Mouse (Mus musculus) hindbrain, embryonic 13.5 days (tissue): ENCODE measurements at regions not wholly inside any gene's neighbourhood (a gene's known extent, or its start where the extent isn't known, plus 50 kb on each side); places are given as distances from the start of the nearest gene placed in this dataset.

Experiments
- ATAC-seq: fragments of 200-750 bp; cut with Nextera tagmentation; 2 replicates; pipeline ENCODE4 v1.8.0; 2017; ENCODE audit warnings: moderate TSS enrichment; ENCODE audit not compliant: low FRiP score
- H3K27ac ChIP-seq: fragments of 300-500 bp; sonication (generic); 2 replicates; pipeline ENCODE4 v1.5.1; 2015; ENCODE audit warnings: inconsistent platforms, mild to moderate bottlenecking, moderate library complexity
- H3K27me3 ChIP-seq: fragments of 300-500 bp; sonication (generic); 2 replicates; pipeline ENCODE4 v1.6.1; 2015; ENCODE audit warnings: mild to moderate bottlenecking, inconsistent platforms
- H3K36me3 ChIP-seq: fragments of 300-500 bp; sonication (generic); 2 replicates; pipeline ENCODE4 v1.6.1; 2015; ENCODE audit warnings: mild to moderate bottlenecking, inconsistent platforms
- H3K4me1 ChIP-seq: fragments of 300-500 bp; sonication (generic); replicated peaks from 2 replicates; pipeline ENCODE4 v1.6.1; 2015; ENCODE audit warnings: inconsistent platforms
- H3K4me2 ChIP-seq: fragments of 300-500 bp; sonication (generic); 2 replicates; pipeline ENCODE4 v1.6.1; 2015; ENCODE audit warnings: inconsistent platforms, mild to moderate bottlenecking, moderate library complexity
- H3K4me3 ChIP-seq: fragments of 300-500 bp; sonication (generic); 2 replicates; pipeline ENCODE4 v1.5.1; 2015; ENCODE audit warnings: mild to moderate bottlenecking, inconsistent platforms
- H3K9ac ChIP-seq: fragments of 300-500 bp; sonication (generic); 2 replicates; pipeline ENCODE4 v1.6.1; 2015; ENCODE audit warnings: mild to moderate bottlenecking, inconsistent platforms
- H3K9me3 ChIP-seq: fragments of 300-500 bp; sonication (generic); 2 replicates; pipeline ENCODE4 v1.6.1; 2016; ENCODE audit warnings: inconsistent platforms
- WGBS: fragments of 180-500 bp; shearing (Covaris S2); methylation state at CpG from one replicate; pipeline ENCODE4 v1.1.7; 2015; 5-methylcytosine and 5-hydroxymethylcytosine counted together

DNA sequence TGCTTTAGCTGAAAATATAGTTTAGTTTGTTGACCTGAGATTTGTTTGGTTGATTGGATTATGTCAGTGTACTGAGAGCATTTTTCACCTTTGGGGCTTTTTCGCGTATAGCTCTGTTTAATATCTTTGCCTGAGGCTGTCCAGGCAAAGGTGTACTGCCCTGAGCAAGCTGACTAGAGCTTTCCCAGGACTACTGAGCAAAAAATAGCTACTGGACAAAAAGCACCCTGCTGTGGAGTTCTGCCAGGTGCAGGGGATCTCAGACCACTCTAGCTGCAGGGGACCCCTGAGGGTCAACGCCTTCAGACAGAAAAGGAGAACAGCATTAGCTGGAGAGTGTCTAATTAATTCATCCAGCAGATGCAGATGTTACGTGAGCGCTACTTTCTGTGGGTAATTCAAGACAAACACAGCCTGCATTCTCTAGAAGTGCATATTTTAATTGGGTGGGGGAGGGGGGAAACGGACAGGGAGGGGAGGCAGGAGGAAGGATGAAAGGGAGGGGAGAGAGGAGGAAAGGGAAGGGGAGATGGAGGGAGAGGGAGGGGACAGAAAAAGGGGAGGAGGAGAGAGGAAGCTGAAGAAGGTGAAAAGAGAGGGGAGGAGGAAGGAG, 61.7 kb downstream of the Thnsl1 start:
- Histone ChIP-seq H3K27me3 (no peaks in the 10 kb centered on the region), H3K4me3 (peak overlapping the region; percentile 3; the same call in 1 of the 2 replicates), H3K27ac (peak overlapping the region; percentile 56; the same call in 1 of the 2 replicates), H3K36me3 (no peaks in the 10 kb centered on the region), H3K4me2 (peak overlapping the region; percentile 34), H3K9me3 (no peaks in the 10 kb centered on the region), H3K9ac (no peak overlapping the region), H3K4me1 (peaks cover 8% of the 10 kb centered on the region)
- WGBS: 16% methylated on average over 6 of the region's 6 CpGs
- peak; percentile 25 for ATAC-seq

GRCm38 (mm10) chr2:21269989-21270846, 64.7 kb downstream of the Thnsl1 start:
- Histone ChIP-seq H3K27ac (peak overlapping the region; percentile 24), H3K4me1 (peaks cover 9% of the 10 kb centered on the region), H3K9ac (no peak overlapping the region), H3K4me2 (no peak overlapping the region), H3K4me3 (no peak overlapping the region), H3K27me3 (no peaks in the 10 kb centered on the region), H3K36me3 (no peaks in the 10 kb centered on the region), H3K9me3 (no peaks in the 10 kb centered on the region)
- peak; percentile 86 for ATAC-seq
- WGBS: 67% methylated on average over 12 of the region's 12 CpGs

- Histone ChIP-seq H3K36me3 (no peaks in the 10 kb centered on the region), H3K4me3 (no peak overlapping the region), H3K9me3 (no peaks in the 10 kb centered on the region), H3K9ac (no peak overlapping the region), H3K4me1 (peaks cover 4% of the 10 kb centered on the region; the same call in 1 of the 2 replicates), H3K4me2 (no peak overlapping the region), H3K27me3 (no peaks in the 10 kb centered on the region), H3K27ac (no peak overlapping the region)
- no peak for ATAC-seq
- WGBS: 87% methylated on average over 4 of the region's 4 CpGs
Observed at GRCm38 (mm10) chr2:21273416-21273815, 67.9 kb downstream of the Thnsl1 start.

DNA sequence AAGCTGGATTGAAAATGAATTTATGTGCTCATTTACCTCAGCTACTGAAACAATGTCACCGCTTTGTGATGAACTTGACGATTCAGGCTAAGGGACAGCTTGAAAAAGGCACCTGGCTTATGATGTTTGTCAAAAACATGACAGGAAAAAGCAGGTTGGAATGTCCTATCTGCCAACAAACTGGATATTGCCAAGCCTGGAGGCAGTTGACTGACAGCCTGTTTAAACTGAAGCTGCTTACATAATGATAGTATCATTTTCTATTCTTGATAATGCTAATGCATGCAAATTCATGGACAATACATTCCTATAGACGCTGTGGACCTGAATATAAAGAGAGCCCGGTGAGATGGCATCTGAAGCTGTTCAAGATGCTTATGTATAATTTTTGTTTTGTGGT, 69.8 kb downstream of the Thnsl1 start:
- H3K4me2 ChIP-seq: no peak overlapping the region
- WGBS: 56% methylated on average over 4 of the region's 4 CpGs
- no peaks in the 10 kb centered on the region for H3K9me3 ChIP-seq
- H3K9ac ChIP-seq: no peak overlapping the region
- H3K27me3 ChIP-seq: no peaks in the 10 kb centered on the region
- H3K4me1 ChIP-seq: peaks cover 4% of the 10 kb centered on the region; the same call in 1 of the 2 replicates
- H3K4me3 ChIP-seq: no peak overlapping the region
- H3K36me3 ChIP-seq: no peaks in the 10 kb centered on the region
- no peak for ATAC-seq
- H3K27ac ChIP-seq: no peak overlapping the region

DNA sequence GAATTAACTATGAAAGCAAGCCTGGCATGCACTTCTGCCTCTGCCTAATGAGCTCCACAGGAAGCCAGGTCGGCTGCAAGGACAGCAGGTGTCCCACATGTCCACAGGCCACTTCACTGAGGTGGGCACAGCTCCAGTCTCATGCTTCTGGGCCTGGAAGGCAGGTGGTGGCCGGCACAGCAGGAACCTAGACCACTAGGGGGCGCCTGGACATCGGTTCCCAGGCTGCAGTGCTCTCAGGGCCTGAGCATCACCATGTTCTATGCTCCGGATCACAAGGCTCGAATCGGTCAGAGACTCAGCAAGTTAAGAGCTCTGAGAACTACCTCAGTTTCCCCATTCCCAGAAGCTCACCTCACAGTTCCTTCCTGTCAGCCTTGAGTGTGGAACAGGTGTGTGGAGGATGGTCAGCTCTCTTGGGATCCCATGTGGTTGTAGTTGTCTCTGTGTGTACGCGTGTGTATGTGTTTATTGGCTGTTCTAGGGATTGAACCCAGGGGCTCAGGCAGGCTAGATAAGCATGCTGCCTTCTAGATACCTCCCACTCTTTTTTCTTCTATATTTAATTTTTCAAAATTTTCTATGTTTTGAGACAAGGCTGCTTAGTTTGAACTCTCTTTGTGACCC, 75.4 kb downstream of the Thnsl1 start:
- Histone ChIP-seq H3K9ac (no peak overlapping the region), H3K4me2 (no peak overlapping the region), H3K27ac (no peak overlapping the region), H3K27me3 (no peaks in the 10 kb centered on the region), H3K9me3 (no peaks in the 10 kb centered on the region), H3K4me3 (no peak overlapping the region), H3K36me3 (no peaks in the 10 kb centered on the region), H3K4me1 (no peaks in the 10 kb centered on the region; the same call in none of the 2 replicates)
- WGBS: 37% methylated on average over 9 of the region's 9 CpGs
- ATAC-seq: peak; percentile 93

- Histone ChIP-seq H3K9me3 (no peaks in the 10 kb centered on the region), H3K9ac (peak overlapping the region; percentile 13; the same call in 1 of the 2 replicates), H3K4me1 (no peaks in the 10 kb centered on the region; the same call in none of the 2 replicates), H3K27me3 (no peaks in the 10 kb centered on the region), H3K27ac (no peak overlapping the region; the same call in none of the 2 replicates), H3K4me3 (no peak overlapping the region), H3K36me3 (no peaks in the 10 kb centered on the region), H3K4me2 (no peak overlapping the region)
- peak; percentile 73 for ATAC-seq
- WGBS: 71% methylated on average over 14 of the region's 14 CpGs
Observed at GRCm38 (mm10) chr2:21282505-21283200, 77.1 kb downstream of the Thnsl1 start.

GRCm38 (mm10) chr2:21284881-21285280, 79.4 kb downstream of the Thnsl1 start:
- H3K4me2 ChIP-seq: no peak overlapping the region
- no peak for ATAC-seq
- no peak overlapping the region for H3K27ac ChIP-seq
- H3K9me3 ChIP-seq: no peaks in the 10 kb centered on the region
- H3K4me3 ChIP-seq: no peak overlapping the region
- H3K4me1 ChIP-seq: no peaks in the 10 kb centered on the region; the same call in none of the 2 replicates
- no peak overlapping the region for H3K9ac ChIP-seq
- H3K27me3 ChIP-seq: no peaks in the 10 kb centered on the region
- WGBS: 96% methylated on average over 3 of the region's 3 CpGs
- H3K36me3 ChIP-seq: no peaks in the 10 kb centered on the region

- WGBS: 86% methylated on average over 13 of the region's 13 CpGs
- no peak overlapping the region for H3K4me2 ChIP-seq
- H3K9ac ChIP-seq: no peak overlapping the region
- H3K27ac ChIP-seq: no peak overlapping the region
- H3K27me3 ChIP-seq: no peaks in the 10 kb centered on the region
- no peaks in the 10 kb centered on the region for H3K9me3 ChIP-seq
- H3K36me3 ChIP-seq: no peaks in the 10 kb centered on the region
- no peak for ATAC-seq
- peaks cover 5% of the 10 kb centered on the region for H3K4me1 ChIP-seq
- no peak overlapping the region for H3K4me3 ChIP-seq
Observed at GRCm38 (mm10) chr2:21287786-21288185, 79.6 kb upstream of the Gpr158 start.

- Histone ChIP-seq H3K4me2 (no peak overlapping the region), H3K4me3 (no peak overlapping the region), H3K9ac (no peak overlapping the region), H3K36me3 (no peaks in the 10 kb centered on the region), H3K4me1 (peaks cover 11% of the 10 kb centered on the region), H3K9me3 (no peaks in the 10 kb centered on the region), H3K27ac (peak overlapping the region; percentile 69), H3K27me3 (no peaks in the 10 kb centered on the region)
- ATAC-seq: peak; percentile 91
- WGBS: 12% methylated on average over 2 of the region's 2 CpGs
Observed at GRCm38 (mm10) chr2:21292669-21293151, 74.6 kb upstream of the Gpr158 start.

DNA sequence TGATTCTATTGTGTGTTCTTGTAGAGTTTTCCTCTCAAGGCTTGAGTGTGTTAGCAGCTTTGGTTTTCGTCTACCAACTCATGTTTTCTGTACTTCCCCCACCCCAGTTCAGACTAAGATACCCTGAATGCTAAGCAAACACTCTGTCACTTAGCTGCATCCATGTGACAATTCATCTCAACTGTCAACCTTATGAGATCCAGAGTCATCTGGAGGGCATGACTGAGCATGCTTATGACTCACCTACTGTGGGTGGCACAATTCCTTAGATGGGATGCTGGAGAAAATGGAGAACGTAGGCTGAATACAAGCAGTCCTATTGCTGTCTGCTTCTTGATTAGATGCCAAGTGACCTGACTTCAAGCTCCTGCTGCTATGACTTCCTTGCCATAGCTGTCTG, 73.3 kb upstream of the Gpr158 start:
- no peaks in the 10 kb centered on the region for H3K9me3 ChIP-seq
- H3K36me3 ChIP-seq: no peaks in the 10 kb centered on the region
- 66% methylated on average over 2 of the region's 2 CpGs for WGBS
- H3K27ac ChIP-seq: no peak overlapping the region
- ATAC-seq: no peak
- no peaks in the 10 kb centered on the region for H3K27me3 ChIP-seq
- H3K9ac ChIP-seq: no peak overlapping the region
- no peak overlapping the region for H3K4me3 ChIP-seq
- H3K4me1 ChIP-seq: peaks cover 11% of the 10 kb centered on the region
- no peak overlapping the region for H3K4me2 ChIP-seq

- ATAC-seq: no peak
- H3K9ac ChIP-seq: no peak overlapping the region
- no peak overlapping the region for H3K4me2 ChIP-seq
- no peak overlapping the region for H3K27ac ChIP-seq
- no peaks in the 10 kb centered on the region for H3K9me3 ChIP-seq
- H3K27me3 ChIP-seq: no peaks in the 10 kb centered on the region
- no peaks in the 10 kb centered on the region for H3K4me1 ChIP-seq
- no peak overlapping the region for H3K4me3 ChIP-seq
- 92% methylated on average over 5 of the region's 5 CpGs for WGBS
- H3K36me3 ChIP-seq: no peaks in the 10 kb centered on the region
Observed at GRCm38 (mm10) chr2:21299681-21300080, 67.7 kb upstream of the Gpr158 start.
